Mouse (Mus musculus) megakaryocyte, embryonic 14.5 days (primary cell): ENCODE data around the gene Rps19. TPM values are rescaled to one million over a fixed set of nuclear protein-coding genes. Genes with fewer than 3 reads are reported as not detected.

Source experiments
- H3K27me3 ChIP-seq: replicated peaks from 2 replicates; pipeline ENCODE3; 2012; ENCODE audit warnings: inconsistent platforms
- H3K36me3 ChIP-seq: replicated peaks from 2 replicates; pipeline ENCODE3; 2012; ENCODE audit warnings: low read length, inconsistent platforms, mixed read lengths
- H3K4me1 ChIP-seq: 2 replicates; pipeline ENCODE4 v1.6.1; 2012; ENCODE audit warnings: inconsistent platforms
- H3K4me3 ChIP-seq: replicated peaks from 2 replicates; pipeline ENCODE3; 2012; ENCODE audit warnings: moderate library complexity, mild to moderate bottlenecking, inconsistent platforms
- H3K9me3 ChIP-seq: 2 replicates; pipeline ENCODE4 v1.6.1; 2012; ENCODE audit warnings: inconsistent platforms
- FLI1 ChIP-seq: IDR thresholded peaks from 2 replicates; pipeline ENCODE4 v1.6.1; 2012; ENCODE audit warnings: low read length, inconsistent platforms, mixed read lengths
- GATA1 ChIP-seq: IDR thresholded peaks from 3 replicates; pipeline ENCODE4 v1.6.1; 2012; ENCODE audit warnings: mixed read lengths, low read length, inconsistent platforms, borderline replicate concordance
- polyA plus RNA-seq: library from polyadenylated mRNA; stranded (reverse); fragments of >175 nt; gene quantifications from 2 replicates; pipeline ENCODE4 v1.2.3, GENCODE M21; 2012; ENCODE audit warnings: low replicate concordance; ENCODE audit not compliant: insufficient read depth

Gene Rps19
- polyA plus RNA-seq, 1 experiment, result 2,463 TPM

GRCm38 (mm10) chr7:24919728-24920127, 35.6 kb downstream of the Rps19 start:
- H3K36me3 ChIP-seq, result peaks cover 83% of the 10 kb centered on the region
- TF ChIP-seq FLI1 (no peak), GATA1 (no peak)
- no peaks in the 10 kb centered on the region for H3K4me1 ChIP-seq
- H3K9me3 ChIP-seq, result no peaks in the 10 kb centered on the region
- H3K27me3 ChIP-seq, result no peaks in the 10 kb centered on the region
- no peak overlapping the region for H3K4me3 ChIP-seq

GRCm38 (mm10) chr7:24930475-24930874, 46.3 kb downstream of the Rps19 start:
- no peak for TF ChIP-seq FLI1
- TF ChIP-seq GATA1, result no peak
- H3K9me3 ChIP-seq, result no peaks in the 10 kb centered on the region
- H3K27me3 ChIP-seq, result peaks cover 67% of the 10 kb centered on the region
- H3K36me3 ChIP-seq, result peaks cover 29% of the 10 kb centered on the region
- H3K4me1 ChIP-seq, result peaks cover 28% of the 10 kb centered on the region
- no peak overlapping the region for H3K4me3 ChIP-seq

GRCm38 (mm10) chr7:24931651-24932050, 47.5 kb downstream of the Rps19 start:
- no peaks in the 10 kb centered on the region for H3K9me3 ChIP-seq
- H3K4me1 ChIP-seq, result peaks cover 30% of the 10 kb centered on the region
- TF ChIP-seq GATA1, result no peak
- no peak for TF ChIP-seq FLI1
- H3K4me3 ChIP-seq, result no peak overlapping the region
- H3K27me3 ChIP-seq, result peaks cover 78% of the 10 kb centered on the region
- H3K36me3 ChIP-seq, result peaks cover 17% of the 10 kb centered on the region

Other genes starting within 250 kb of the Rps19 start
- not detected in 2 replicates for gene Lypd3, start 247.8 kb upstream of the Rps19 start, polyA plus RNA-seq
- gene Tex101, start 207.7 kb upstream of the Rps19 start, polyA plus RNA-seq, result not detected in 2 replicates
- not detected in 2 replicates for gene BC049730, start 175.1 kb upstream of the Rps19 start, polyA plus RNA-seq
- gene Gm4763, start 157.5 kb upstream of the Rps19 start, polyA plus RNA-seq, result not detected in 2 replicates
- gene Cd177, start 124.1 kb upstream of the Rps19 start, polyA plus RNA-seq, result 0.27 TPM in 1 of 2 replicates, not detected in the other
- gene Ceacam10, start 107.2 kb upstream of the Rps19 start, polyA plus RNA-seq, result 0.35 TPM in 1 of 2 replicates, not detected in the other
- 23.1 and 70.1 TPM in 2 replicates for gene Gm9844, start 22.2 kb upstream of the Rps19 start, polyA plus RNA-seq
- not detected in 2 replicates for gene Lypd4, start 14.4 kb upstream of the Rps19 start, polyA plus RNA-seq
- not detected in 2 replicates for gene Dmrtc2, start 14.3 kb upstream of the Rps19 start, polyA plus RNA-seq
- gene Cd79a, start 13.0 kb downstream of the Rps19 start, polyA plus RNA-seq, result 0.50 TPM in 1 of 2 replicates, not detected in the other
- 136 and 219 TPM in 2 replicates for gene Arhgef1, start 18.5 kb downstream of the Rps19 start, polyA plus RNA-seq
- gene Gm4881, start 60.1 kb downstream of the Rps19 start, polyA plus RNA-seq, result 0.37 TPM in 1 of 2 replicates, not detected in the other
- 475 and 509 TPM in 2 replicates for gene Rabac1, start 88.4 kb downstream of the Rps19 start, polyA plus RNA-seq
- gene Atp1a3, start 121.6 kb downstream of the Rps19 start, polyA plus RNA-seq, result 7.5 and 25.7 TPM in 2 replicates
- 6.5 and 20.1 TPM in 2 replicates for gene Grik5, start 188.0 kb downstream of the Rps19 start, polyA plus RNA-seq
- gene Zfp574, start 188.2 kb downstream of the Rps19 start, polyA plus RNA-seq, result 21.6 and 42.6 TPM in 2 replicates